Mouse (Mus musculus) embryonic fibroblast, embryonic 13.5 days (primary cell): ENCODE results near the gene Zbed3.

Source experiments
- CTCF ChIP-seq: IDR thresholded peaks from 2 replicates; pipeline ENCODE4 v1.5.1; 2011; ENCODE audit warnings: mild to moderate bottlenecking, control low read depth, low read length, moderate library complexity, borderline replicate concordance; ENCODE audit not compliant: insufficient read depth
- POLR2A ChIP-seq: IDR thresholded peaks from 2 replicates; pipeline ENCODE4 v1.6.1; 2011; ENCODE audit warnings: low read depth, mild to moderate bottlenecking, control low read depth, low read length, moderate library complexity

DNA sequence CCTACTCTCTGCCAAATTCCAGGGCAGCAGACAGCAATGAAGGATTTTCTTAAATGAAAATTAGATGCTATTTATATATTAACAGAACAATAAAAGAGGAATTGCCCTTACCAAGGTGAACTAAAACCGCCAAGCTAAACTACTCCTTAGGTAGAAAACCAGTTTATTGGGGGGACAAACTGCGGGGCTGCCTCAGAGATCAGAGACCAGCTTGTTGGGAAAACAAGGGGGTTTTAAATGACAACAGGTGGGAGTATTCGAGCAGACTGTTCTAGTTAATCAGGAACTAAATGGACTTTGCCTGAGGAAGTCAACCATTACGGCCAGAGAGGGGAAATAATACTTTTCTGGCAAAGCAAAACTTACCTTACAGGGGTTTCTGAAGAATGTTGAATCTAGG, 3.0 kb upstream of the Zbed3 start:
- TF ChIP-seq CTCF (no peak), POLR2A (no peak)
